Mouse (Mus musculus): ENCODE results near the gene Tcp11l2. TPM values are rescaled to one million over a fixed set of nuclear protein-coding genes. Genes with fewer than 3 reads are reported as not detected.

Tcp11l2 gene
- 100 to 1,000 TPM in 1 of 2 experiments, 10 to 100 TPM in 1; 97.1 to 101 TPM for total RNA-seq (2023)

GRCm38 (mm10) chr10:84576395-84577070 is at the start of gene Tcp11l2:
Gene Tcp11l2, plus strand, starts transcription at chr10:84576626.

GRCm38 (mm10) chr10:84533912-84534671 is 42.3 kb upstream of the Tcp11l2 start, which contains the start of gene Ckap4:
Gene Ckap4, minus strand, starts transcription at chr10:84534062.

DNA sequence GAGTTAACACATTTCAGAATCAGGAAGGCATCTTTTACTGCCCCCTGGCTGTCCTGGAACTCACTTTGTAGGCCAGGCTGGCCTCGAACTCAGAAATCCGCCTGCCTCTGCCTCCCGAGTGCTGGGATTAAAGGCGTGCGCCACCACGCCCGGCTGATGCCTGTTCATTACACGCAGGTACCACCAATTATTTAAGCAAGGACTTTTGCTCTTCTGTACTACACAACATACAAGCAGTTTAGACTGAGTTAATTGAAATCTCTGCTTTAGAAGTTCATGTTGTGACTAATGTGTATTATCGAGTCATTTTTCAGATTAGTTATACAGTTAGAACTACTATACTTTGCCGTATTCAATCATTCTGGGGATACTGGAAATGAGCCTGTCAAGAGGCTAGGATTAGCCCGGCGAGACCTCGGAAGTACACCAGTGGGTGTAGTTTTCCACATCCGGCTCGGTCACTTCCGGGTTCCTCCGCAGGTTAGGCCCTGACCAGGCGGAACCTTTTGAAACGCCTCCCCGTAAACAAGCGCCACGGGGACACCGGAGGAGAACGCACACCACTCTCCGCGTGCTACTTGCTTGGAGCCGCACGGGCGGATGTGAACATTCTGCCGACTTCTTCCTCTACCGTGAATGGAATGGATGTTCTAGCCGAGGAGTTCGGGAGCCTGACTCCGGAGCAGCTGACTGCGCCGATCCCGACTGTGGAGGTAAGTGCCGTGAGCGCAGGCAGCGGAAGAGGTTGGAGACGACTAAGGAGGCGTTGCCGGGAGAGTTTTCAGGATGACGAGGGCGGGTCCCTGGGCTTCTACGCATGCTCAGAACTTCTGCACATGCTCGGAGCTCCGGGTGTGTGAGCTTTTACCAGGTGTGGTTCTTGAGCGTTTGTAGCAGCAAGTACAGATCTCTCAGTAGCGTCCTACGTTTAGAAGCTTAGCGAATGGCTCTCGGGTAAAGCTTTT is 45.7 kb downstream of the Tcp11l2 start, which contains the start of gene Polr3b:
TSS of gene Polr3b (plus strand) at position 467 of the 965 bp plus-strand sequence.

Other genes with a start within 250 kb of the Tcp11l2 start
- gene Nuak1, start 136.0 kb upstream of the Tcp11l2 start, total RNA-seq (2023) = 1 to 10 TPM; 1.3 to 1.6 TPM
- gene Ckap4, start 42.6 kb upstream of the Tcp11l2 start, total RNA-seq (2023) = 100 to 1,000 TPM; 236 to 239 TPM
- 10 to 100 TPM; 22.9 to 23.0 TPM for gene Polr3b, start 45.7 kb downstream of the Tcp11l2 start, total RNA-seq (2023)
- under 1 TPM; 0.13 to 0.75 TPM for gene Rfx4, start 179.4 kb downstream of the Tcp11l2 start, total RNA-seq (2023)

All from neutrophil, adult 83 days (primary cell).